Mouse (Mus musculus) layer of hippocampus, postnatal 14 days (tissue): ENCODE results near the gene Nr6a1. TPM values are rescaled to one million over a fixed set of nuclear protein-coding genes. Genes with fewer than 3 reads are reported as not detected.

Experiments
- DNase-seq, 2 experiments: peaks; one replicate each; pipeline ENCODE4 v3.0.0; 2021 to 2022; ENCODE audit warnings: low spot score in 2 of 2, mixed read lengths in 1 of 2
- total RNA-seq, 2 experiments: library from RNA; stranded (reverse); gene quantifications; 2 replicates each; pipeline ENCODE4 v1.2.3; 2021

Gene Nr6a1
- total RNA-seq, 2 experiments from 2014 or later: 4.2 to 6.0 TPM

DNA sequence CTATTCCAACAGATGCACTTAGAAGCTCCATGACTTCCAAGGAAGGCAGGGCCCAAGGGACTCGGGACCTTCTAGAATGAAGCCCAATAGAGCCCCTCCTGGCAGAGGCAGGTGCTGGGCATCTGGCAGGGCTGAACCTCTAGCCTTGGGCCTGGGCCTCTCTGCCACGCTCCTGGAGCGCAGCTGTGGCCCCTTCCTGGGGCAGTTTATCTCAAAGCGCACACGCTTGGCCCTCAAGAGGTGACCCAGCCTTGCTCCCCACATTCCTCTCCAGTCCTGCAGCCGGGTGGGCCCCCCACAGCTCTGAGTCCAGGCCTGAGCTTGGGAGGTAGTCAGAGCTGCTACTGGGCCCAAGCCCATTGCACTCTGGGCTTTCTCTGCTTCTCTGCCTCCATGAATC lies 208.1 kb downstream of the Nr6a1 start:
- no peak for DNase-seq

DNA sequence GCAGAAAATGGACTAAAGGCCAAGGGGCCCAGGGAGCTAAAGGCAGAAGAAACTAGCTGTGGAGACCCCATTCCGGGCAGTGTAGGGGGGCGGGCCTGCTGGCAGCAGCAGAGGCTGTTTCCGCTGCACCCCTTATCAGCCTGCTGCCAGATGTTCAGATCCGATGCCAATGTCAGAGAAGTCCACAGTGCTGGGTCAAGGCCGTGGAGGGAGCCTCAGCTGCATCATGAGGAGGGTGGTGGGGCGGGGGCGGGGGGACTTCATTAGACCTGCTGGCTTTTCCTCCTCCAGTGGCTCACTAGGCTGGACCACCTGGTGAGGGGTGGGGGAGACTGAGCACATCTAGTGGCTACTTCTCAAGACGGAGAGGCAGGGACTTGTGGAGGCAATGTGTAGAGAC lies 208.8 kb downstream of the Nr6a1 start:
- no peak for DNase-seq

DNA sequence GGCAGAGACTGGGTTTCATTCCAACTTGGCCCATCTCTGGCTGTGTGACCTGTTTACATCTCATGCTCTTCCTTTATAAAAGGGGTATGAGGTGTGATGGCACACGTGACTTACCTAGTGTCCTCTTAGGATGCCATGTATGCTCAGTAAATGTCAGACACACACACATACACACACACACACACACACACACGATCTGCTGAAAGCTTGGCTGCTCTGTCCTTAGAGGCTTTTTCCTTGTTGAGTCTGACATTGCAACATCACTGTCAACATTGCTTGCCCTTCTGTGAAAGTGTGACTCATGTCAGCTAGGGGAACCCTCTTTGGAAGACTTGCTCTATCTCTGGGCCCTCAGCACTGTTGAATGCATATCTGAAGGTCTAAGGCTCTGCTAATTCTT lies 210.1 kb downstream of the Nr6a1 start:
- no peak for DNase-seq

DNA sequence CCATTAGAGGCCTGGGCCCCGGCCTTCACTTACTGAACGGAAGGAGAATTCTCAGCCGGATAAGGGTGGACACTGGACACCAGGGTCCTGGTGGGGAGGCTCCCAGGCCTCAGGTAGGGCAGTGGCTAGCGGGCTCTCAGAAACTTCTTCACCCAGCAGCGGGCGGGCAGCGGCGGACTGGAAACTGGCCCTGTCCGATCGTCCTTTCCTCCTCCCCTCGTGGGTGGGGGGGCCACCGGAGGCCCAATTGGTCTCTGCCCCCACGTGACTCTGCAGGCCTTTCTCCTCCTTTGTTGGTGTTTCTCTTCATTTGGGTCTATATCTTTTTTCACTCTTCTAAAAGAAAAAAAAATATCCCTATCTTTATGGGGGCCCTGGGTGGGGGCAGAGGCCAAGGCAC lies 213.2 kb downstream of the Nr6a1 start, which contains the start of gene Nr5a1:
TSS of gene Nr5a1 (minus strand) at position 219 of the 400 bp plus-strand sequence.
- DNase-seq: no peak

DNA sequence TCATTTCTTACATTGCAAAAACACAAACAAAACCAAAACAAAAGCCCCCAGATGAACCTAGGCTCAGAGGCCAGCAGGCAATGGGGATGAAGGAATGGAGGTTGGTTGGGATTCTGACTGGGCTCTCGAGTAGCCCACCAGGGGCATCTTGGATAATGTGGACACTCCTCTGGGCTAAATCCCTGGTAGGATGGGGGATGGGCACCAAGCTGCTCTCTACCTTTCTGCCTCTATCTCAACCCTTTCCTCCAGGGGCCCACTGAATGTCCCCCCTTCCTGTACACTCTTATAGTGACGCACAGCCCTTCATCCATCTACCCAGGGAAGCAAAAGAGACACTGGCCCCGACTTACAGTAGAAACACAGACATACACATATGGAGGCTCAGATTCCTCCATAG lies 213.9 kb downstream of the Nr6a1 start:
- no peak for DNase-seq

DNA sequence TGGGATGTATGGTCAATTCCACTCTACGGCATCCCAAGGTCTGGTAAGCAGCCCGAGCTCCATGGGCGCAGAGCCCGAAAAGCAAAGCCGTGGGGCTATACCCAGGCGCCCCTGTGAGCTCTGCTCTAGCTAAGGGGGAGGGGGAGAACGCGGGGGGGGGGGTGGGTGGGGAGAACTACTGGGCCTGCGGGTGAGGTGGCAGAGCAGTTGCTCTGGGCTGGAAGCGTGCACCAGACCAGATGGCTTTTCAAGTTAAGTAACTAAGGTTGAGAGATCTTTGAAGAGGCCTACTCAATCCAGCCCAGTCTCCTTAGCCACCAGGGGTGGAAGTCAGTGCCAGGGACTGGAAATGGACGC lies 214.7 kb downstream of the Nr6a1 start:
- no peak for DNase-seq

DNA sequence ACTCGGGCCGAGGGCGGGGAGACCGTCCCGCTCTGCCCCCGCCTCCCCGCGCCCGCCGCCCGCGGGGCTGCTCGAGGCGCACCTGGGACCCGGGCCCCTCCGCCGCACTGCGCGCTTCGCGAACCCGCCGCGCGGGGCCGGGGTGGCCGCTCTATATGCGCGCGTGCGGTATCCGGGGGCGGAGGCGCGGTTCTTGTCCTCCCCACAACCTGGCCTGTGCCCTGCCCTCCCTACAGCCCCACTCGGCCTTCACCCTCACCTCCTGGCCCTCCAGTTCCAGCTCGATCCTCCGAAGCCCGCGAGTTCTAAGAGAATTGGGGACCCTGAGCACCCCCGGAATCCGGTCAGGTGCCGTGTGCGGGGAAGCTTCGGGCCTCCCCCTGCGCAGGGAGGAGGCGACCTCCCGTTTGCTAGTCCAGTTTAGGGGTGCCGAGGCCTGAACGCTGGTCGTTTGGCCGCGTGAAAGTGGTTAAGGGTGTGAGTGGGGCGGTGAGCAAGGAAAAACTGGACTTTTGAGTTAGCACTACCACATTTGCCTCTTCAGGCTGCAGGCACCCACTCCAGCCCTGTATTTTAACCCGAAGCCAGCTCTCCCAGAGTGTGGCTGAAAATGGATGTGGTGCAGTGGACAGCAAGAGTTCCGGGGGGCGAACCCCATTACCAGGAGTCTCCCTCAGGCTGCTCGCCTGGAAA lies 215.3 kb downstream of the Nr6a1 start:
- no peak for DNase-seq

DNA sequence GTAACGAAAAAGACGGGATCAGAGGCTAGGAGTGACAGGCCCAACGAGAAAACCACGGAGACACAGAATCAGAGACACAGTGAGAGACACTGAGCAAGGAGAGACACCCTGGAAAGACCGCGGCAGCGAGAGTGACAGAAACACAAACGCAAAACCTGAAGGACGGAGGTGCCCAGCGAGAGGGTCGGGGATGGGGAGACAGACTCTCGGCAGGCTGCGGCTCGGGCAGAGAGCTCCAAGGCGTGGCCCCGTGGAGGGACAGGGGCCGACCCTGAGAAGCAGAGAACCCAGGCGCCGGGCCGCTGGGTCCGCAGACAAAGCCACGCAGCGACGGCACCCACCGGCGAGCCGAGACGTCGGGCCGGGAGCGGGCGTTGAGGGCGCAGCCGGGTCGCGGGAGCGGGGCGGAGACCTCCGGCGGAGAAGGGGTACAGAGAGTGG lies 216.0 kb downstream of the Nr6a1 start:
- peak in 1 of 2 experiments; percentile 11 for DNase-seq

DNA sequence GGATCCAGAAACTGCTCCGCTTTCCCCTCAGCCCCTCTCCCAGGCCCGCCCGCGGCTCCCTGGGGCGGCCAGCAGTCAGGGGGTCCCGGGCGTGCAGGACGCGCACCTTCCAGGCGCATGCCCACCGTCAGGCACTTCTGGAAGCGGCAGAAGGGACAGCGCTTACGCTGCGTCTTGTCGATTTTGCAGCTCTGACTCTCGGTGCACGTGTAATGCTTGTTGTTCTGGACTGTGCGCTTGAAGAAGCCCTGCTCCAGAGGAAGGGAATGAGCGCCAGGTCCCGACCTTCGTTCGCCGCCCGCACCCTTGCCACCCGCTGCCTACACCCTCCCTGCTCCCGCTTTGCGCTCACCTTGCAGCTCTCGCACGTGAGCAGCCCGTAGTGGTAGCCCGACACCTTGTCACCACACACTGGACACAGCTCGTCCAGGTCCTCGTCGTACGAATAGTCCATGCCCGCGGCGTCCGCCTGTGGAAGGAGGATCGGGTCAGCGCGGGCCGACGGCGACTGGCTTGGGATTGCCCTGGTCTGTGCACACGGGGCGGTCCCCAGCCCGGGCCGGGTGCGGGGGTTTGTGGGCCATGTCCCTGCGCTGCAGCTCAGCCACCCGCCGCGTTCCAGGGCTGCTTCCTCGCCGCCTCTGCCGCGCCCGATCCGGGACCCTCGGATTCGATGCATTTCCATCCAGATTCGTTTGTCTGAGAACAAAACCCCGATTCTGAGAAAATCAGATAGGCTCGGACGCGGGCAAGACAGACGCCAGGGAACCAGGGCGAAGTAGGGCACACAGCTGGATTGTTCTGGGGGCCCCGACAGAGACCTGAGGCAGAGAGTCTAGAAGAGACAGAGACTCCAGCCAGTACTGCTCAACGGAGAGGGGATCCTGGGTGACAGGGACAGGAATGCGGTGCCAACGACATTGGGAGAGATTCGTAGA lies 216.9 kb downstream of the Nr6a1 start:
- peak in 1 of 2 experiments; percentile 54 for DNase-seq

DNA sequence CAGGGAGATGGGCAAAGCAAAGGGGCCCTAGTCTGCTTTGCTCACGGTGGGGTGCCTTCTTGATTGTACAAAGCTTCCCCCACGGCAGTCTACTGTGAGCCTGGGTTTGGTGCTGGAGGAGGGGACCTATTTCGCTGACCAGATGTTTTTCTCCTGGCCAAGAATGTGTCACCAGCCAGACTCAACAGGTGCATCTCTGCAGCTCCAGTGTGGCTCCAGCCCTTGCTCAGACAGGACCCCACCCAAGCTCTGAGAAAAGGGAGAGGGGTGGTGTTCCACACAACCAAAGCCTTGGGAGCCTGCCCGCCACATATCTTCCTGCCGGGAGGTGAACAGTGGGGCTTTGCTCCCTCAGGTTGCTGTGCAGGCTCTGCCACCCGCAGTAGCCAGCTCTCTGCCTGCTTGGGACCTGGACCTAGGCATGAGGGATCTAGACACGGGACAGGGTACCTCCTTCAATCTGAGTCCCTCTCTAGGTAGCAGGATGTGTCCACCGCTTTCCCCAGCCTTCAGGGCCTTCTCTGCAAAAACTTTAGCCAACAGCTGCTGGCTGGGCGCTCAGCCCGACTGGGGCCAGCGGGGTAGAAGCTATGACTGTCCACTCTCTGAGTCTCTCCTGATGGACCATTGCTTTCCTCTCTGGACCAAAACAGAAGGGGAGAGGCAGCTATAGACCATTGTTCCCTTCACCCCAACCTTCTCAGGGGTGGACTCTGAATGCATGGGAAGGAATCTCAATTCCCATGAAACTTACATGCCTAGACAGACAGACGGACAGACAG lies 218.4 kb downstream of the Nr6a1 start:
- DNase-seq: no peak

DNA sequence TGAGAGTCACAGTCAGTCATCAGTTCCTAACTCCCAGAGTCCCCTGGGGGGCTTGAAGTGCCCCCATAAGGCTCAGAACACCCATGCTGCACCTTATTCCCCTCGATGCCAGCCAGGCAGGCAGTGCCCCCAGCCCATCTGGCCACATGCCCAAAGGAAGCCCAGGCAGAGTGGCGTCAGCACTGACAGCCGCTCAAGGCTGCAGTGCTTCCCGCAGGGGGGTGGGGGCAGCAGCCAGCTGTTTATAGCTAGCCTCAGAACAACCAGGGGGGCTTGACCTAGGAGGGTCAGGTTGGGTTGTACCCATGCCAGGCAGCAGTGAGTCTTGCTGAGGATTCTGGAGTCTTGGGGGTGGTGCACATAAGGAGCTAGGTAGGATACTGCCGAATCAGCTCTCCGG lies 220.8 kb downstream of the Nr6a1 start:
- DNase-seq: no peak

DNA sequence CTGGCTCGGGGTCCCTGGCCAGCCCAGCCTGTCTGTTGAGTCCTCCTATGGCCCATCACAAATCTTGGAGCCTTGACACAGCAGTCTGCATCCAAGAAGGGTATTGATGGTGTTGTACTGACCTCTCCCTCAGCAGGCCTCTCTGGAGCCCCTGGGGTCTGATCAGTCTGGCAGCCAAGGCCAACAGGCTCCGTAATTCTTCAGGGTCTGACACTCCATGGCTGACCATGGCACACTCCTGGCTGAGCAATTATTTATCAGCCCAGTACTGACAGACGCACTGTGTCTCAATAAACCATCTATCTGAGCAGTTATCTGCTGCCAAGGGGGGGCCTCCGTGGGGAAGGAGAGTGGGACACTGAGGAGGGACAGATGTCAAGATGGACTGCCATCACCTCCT lies 222.5 kb downstream of the Nr6a1 start:
- no peak for DNase-seq

DNA sequence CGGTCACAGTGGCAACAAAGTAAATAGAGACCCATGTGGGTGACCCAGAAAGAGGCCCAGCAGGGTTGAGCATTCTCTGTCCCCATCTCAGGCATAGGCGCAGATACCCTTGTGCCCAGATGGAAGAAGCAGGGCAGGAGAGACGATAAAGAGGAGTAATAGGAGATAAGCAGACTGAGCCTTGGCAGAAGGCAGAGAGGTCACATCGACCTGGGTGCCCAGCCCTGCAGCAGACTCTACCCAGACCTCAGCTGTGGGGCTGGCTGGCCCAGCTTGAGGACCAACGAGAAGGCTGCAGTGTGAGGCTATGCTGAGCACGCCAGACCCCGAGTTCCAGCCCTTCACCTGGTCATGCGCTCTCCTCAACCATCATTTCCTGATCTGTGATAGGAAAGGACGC lies 223.2 kb downstream of the Nr6a1 start:
- DNase-seq: no peak

DNA sequence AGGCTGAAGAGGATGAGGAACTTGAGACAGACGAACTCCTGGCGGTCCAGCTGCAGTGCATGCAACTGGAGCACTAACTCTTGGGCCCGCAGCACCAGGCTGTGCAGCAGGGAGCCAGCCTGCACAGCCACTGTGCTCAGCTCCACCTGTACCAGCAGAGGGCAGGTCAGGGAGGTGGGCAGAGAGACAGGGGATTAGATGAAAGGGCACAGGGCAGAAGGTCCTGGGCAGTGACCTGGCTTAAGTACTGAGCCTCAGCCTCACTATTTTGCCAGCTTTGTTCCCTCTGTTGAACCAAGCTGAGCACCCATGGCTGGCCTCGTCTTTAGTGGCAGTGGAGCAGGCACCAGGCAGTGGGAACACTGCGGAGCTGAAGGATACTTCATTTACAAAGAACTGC lies 227.3 kb downstream of the Nr6a1 start:
- DNase-seq: no peak

DNA sequence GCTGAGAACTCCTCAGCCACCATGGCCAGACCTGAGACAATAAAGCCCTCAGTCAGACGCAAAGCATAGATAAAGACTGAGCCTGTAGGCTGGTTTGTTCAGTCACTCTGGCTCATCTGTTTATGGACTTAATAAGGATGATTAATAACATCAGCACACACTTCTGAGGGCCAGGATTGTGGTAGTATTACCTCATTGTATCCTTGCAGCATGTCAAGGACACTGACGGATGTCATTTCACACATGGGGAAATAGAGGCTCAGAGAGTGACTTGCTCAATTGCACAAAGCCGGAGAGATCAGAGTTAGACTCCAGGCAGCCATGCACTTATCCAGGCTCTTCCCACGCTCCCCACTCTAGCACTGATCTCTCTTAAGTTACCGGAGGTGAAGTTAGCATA lies 228.9 kb downstream of the Nr6a1 start:
- DNase-seq: no peak

DNA sequence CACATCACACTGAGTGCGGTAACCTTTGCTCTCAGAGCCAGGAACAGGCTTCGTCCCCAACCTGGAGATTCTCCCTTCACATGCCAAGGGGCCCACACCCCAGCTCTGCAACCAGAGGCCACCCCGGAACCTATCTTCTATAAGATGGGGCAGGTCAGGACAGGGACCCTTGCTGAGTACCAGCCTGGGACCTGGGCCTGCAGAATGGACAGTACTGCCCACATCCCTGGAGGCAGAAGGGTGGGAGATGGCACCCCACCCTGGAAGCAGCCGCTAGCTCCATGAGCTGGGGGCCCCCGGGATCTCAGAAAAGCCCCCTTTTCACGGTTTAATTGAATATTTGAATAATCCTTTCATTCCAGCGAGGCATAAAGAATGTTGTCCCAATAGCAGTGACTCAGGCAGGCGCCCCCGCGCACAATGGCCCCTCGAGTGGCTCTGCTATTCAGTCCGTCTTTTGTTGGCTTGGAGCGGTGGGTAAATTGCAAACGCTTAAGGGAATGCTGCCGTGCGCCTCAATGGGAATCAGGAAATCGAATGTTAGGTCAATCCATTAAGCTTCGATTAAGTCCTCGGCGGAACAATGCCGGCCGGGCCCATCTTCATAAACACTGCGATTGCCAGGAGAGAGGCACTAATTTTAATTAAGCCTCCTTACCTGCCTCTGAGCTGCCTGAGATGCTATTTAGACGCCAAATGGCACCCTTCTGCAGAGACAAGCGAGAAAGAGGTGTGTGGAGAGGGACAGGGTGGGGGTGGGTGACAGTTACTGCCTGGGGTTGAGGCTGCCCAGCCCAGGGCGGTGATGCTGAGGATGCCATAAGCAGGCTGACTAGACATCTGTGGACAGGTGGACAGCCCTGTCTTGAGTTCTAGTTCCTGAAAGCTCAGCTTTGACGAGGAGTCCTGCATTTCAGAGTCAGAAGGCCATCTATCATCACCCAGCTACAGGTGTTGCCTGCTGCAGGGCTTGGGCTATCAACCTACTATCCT lies 230.1 kb downstream of the Nr6a1 start:
- DNase-seq: no peak

DNA sequence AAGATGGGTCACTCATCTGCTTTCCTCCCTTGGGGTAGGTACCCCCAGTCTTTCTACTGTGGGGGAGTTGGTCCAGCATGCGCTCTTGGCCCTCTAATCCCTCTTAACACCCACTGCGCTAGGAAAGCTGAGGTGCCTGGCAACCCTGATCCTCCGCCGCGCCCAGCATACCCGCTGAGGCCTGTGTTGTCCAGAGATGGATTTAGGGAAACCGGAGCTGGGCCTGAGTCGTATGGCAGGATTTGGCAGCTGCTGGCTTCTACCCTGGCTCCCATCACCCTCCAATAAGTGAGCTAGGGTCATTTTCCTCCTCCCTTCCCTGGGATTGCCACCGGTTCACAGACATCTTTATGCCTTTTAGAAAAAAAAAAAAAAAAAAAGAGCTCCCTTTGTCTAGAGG lies 231.7 kb downstream of the Nr6a1 start:
- no peak for DNase-seq

DNA sequence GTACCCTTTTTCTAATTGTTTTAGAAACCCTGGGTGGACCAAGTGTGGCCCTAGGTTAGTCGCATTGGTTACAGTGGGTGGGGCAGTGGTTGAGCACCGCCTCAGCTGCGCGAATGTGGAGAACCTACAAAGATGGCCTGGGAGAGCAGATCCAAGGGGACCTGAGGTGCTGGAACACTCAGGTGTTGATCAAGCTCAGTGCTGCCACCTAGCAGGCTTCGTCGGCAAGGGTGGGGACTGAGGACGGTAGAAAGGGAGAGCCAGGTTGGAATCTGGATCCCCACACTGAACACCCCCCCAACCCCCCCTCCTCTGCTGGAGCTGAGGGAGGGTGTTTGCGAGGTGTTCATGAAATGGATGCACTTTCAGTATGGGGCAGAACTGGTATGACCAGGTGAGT lies 235.9 kb downstream of the Nr6a1 start:
- DNase-seq: no peak

DNA sequence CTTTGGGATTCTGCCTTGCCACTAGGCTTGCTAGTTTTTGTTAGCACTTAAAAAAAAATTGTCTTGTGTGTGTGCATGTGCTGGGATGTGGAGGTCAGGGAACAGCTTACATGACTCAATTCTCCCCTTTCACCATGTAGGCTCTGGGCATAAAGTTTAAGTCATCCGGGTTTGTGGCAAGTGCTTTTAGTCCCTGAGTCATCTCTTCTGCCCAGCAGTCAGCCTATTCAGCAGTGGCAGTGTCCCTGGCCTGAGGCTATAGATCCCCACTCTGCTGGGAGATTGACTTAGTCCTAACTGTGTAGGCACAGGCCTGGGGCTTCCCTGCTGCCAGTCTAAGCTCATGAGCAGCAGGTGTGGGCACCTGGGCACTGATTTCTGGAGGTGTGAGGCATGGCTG lies 237.6 kb downstream of the Nr6a1 start:
- no peak for DNase-seq

DNA sequence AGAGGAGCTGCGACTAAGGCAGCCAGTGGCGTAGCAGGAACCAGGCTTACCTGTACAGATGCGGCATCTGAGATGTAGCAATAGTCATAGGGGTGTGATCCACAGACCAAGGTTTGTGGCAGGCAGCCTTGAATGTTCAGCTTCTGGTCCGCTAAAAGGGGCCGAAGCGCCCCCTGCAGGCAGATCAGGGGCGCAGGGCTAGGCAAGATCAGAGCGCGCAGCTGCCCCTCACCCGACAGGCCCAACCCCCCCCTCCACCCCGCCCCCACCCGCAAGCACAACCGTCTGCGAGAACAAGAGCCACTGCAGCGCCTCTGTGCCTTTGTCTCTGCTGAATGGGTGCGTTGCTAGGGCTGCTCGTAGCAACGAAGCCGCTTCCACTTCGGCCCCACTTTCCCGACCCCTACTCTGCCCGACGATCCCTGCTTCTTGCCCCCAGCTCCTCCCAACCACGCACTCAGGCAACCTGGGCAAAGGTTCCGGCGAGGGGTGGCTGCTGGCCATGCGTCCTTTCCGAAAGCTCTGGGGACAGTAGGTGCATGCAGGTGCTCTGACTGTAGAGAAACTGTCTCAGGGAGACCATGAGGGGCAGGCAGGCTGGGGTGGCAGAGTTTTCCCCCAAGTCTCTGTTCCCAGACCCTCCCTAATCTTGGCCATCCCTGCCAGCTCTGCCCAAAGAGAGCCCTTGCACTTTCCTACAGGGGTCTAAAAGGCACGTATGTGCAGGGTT lies 238.5 kb downstream of the Nr6a1 start:
- DNase-seq: peak; percentile 60 to 66
